Mouse (Mus musculus) spleen, adult 2 months (tissue): ENCODE measurements around the gene P4ha2.

ENCODE experiments used
- CTCF ChIP-seq: fragments of 200-500 bp; IDR thresholded peaks from 2 replicates; pipeline ENCODE4 v1.5.1; 2011; ENCODE audit warnings: mild to moderate bottlenecking, inconsistent platforms; ENCODE audit not compliant: insufficient read depth, insufficient read length, insufficient replicate concordance; ENCODE audit errors: extremely low read depth
- POLR2A ChIP-seq: fragments of 200-500 bp; IDR thresholded peaks from 2 replicates; pipeline ENCODE4 v1.6.1; 2011; ENCODE audit warnings: low read depth, low read length, inconsistent platforms

DNA sequence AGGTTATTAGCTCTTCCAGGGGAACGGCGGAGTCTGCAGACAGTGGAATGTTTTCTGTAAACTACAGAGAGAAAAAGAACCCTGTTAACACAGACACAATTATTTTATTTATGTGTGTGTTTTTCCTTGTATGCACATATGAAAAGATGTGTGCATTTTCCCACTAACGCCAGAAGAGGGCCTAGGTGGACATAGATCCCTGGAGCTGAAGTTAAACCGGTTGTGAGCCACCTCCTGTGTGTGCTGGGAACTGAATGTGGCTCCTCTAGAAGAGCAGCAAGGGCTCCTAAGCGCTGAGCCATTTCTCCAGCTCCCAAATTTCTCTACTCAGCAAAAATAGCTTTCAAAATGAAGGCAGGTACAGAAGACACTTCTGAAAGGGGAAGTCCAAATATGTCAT lies 14.1 kb upstream of the P4ha2 start:
- TF ChIP-seq CTCF (no peak), POLR2A (no peak)
